Mouse (Mus musculus) MEL-GATA-1-ER (cell line): ENCODE results near the gene Rgcc.

ENCODE experiments used
- DNase-seq: peaks from one replicate; pipeline ENCODE4 v3.0.0-alpha.2; 2012; ENCODE audit warnings: low read depth; ENCODE audit errors: extremely low read depth

Gene Rgcc

GRCm38 (mm10) chr14:79301466-79301875 lies at the start of gene Rgcc:
TSS of gene Rgcc (minus strand) at chr14:79301645.
- DNase-seq: peak; percentile 87

- no peak for DNase-seq
These were observed 44.9 kb upstream of the Rgcc start for GRCm38 (mm10) chr14:79346384-79346783.

- no peak for DNase-seq
These were observed 34.2 kb upstream of the Rgcc start for GRCm38 (mm10) chr14:79335613-79336012.

- DNase-seq: no peak
These were observed 30.5 kb upstream of the Rgcc start for GRCm38 (mm10) chr14:79331936-79332335.

GRCm38 (mm10) chr14:79330944-79331561 lies 29.6 kb upstream of the Rgcc start:
- peak; percentile 33 for DNase-seq

- DNase-seq: peak; percentile 26
These were observed 25.6 kb upstream of the Rgcc start for GRCm38 (mm10) chr14:79327033-79327432.

- no peak for DNase-seq
These were observed 22.8 kb upstream of the Rgcc start for GRCm38 (mm10) chr14:79324112-79324840.

GRCm38 (mm10) chr14:79321881-79322280 lies 20.4 kb upstream of the Rgcc start:
- DNase-seq: no peak

- DNase-seq: no peak
These were observed 19.7 kb upstream of the Rgcc start for GRCm38 (mm10) chr14:79321152-79321551.

GRCm38 (mm10) chr14:79317602-79318001 lies 16.2 kb upstream of the Rgcc start:
- no peak for DNase-seq

- DNase-seq: no peak
These were observed 14.4 kb upstream of the Rgcc start for GRCm38 (mm10) chr14:79315877-79316276.

GRCm38 (mm10) chr14:79314245-79315010 lies 13.0 kb upstream of the Rgcc start:
- DNase-seq: no peak

- peak; percentile 50 for DNase-seq
These were observed 12.2 kb upstream of the Rgcc start for GRCm38 (mm10) chr14:79313439-79314175.

GRCm38 (mm10) chr14:79312719-79313118 lies 11.3 kb upstream of the Rgcc start:
- DNase-seq: no peak

- DNase-seq: no peak
These were observed 10.5 kb upstream of the Rgcc start for GRCm38 (mm10) chr14:79311918-79312454.

GRCm38 (mm10) chr14:79309115-79309514 lies 7.7 kb upstream of the Rgcc start:
- no peak for DNase-seq

- no peak for DNase-seq
These were observed 6.9 kb upstream of the Rgcc start for GRCm38 (mm10) chr14:79308364-79308763.

GRCm38 (mm10) chr14:79307908-79308307 lies 6.5 kb upstream of the Rgcc start:
- no peak for DNase-seq

GRCm38 (mm10) chr14:79307138-79307537 lies 5.7 kb upstream of the Rgcc start:
- DNase-seq: no peak

- DNase-seq: no peak
These were observed 3.5 kb upstream of the Rgcc start for GRCm38 (mm10) chr14:79304873-79305464.

- DNase-seq: no peak
These were observed 1.7 kb upstream of the Rgcc start for GRCm38 (mm10) chr14:79303150-79303549.
